Mouse (Mus musculus) midbrain, postnatal 0 days (tissue): ENCODE results near the gene Psmb1. TPM values are rescaled to one million over a fixed set of nuclear protein-coding genes. Genes with fewer than 3 reads are reported as not detected.
A peak's percentile ranks its signal among the peaks of the same experiment; 100 is the strongest.

Source experiments
- ATAC-seq: fragments of 200-750 bp; cut with Nextera tagmentation; 2 replicates; pipeline ENCODE4 v1.8.0; 2017; ENCODE audit warnings: moderate number of reproducible peaks, mild to moderate bottlenecking, moderate TSS enrichment, moderate library complexity; ENCODE audit not compliant: low FRiP score
- DNase-seq: peaks from one replicate; pipeline ENCODE4 v3.0.0-alpha.2; 2015; ENCODE audit warnings: low spot score
- H3K27ac ChIP-seq: fragments of 300-500 bp; sonication (generic); 2 replicates; pipeline ENCODE4 v1.5.1; 2014; ENCODE audit warnings: low read depth, mild to moderate bottlenecking, low read length, mixed read lengths
- H3K27me3 ChIP-seq: fragments of 300-500 bp; sonication (generic); 2 replicates; pipeline ENCODE4 v1.6.1; 2014; ENCODE audit warnings: low read length, control low read depth, mixed read lengths; ENCODE audit not compliant: insufficient read depth
- H3K36me3 ChIP-seq: fragments of 300-500 bp; sonication (generic); 2 replicates; pipeline ENCODE4 v1.6.1; 2014; ENCODE audit warnings: low read length, control low read depth, mixed read lengths; ENCODE audit not compliant: insufficient read depth
- H3K4me1 ChIP-seq: fragments of 300-500 bp; sonication (generic); 2 replicates; pipeline ENCODE4 v1.6.1; 2014; ENCODE audit warnings: mild to moderate bottlenecking, control low read depth, antibody characterized with exemption, low read length, mixed read lengths; ENCODE audit not compliant: insufficient read depth
- H3K4me2 ChIP-seq: fragments of 300-500 bp; sonication (generic); 2 replicates; pipeline ENCODE4 v1.6.1; 2014; ENCODE audit warnings: low read depth, mild to moderate bottlenecking, low read length, mixed read lengths; ENCODE audit not compliant: poor library complexity, severe bottlenecking
- H3K4me3 ChIP-seq: fragments of 300-500 bp; sonication (generic); 2 replicates; pipeline ENCODE4 v1.5.1; 2014; ENCODE audit warnings: low read depth, mild to moderate bottlenecking, low read length, moderate library complexity
- H3K9ac ChIP-seq: fragments of 300-500 bp; sonication (generic); replicated peaks from 2 replicates; pipeline ENCODE4 v1.6.1; 2014; ENCODE audit warnings: mild to moderate bottlenecking, low read length, moderate library complexity, mixed read lengths; ENCODE audit not compliant: poor library complexity, severe bottlenecking
- H3K9me3 ChIP-seq: fragments of 300-500 bp; sonication (generic); 2 replicates; pipeline ENCODE4 v1.6.1; 2016; ENCODE audit warnings: low read length, control low read depth
- CTCF ChIP-seq: IDR thresholded peaks from 2 replicates; pipeline ENCODE4 v1.5.1; 2016; ENCODE audit warnings: antibody characterized with exemption, mild to moderate bottlenecking
- WGBS: fragments of 180-500 bp; shearing (Covaris S2); extraction: QIAGEN DNeasy Blood & Tissue Kit; methylation state at CpG from one replicate; pipeline ENCODE4 v1.1.7; 2014; 5-methylcytosine and 5-hydroxymethylcytosine counted together
- polyA plus RNA-seq: library from polyadenylated mRNA; unstranded; fragments of >200 nt; fragmentation: Nextera tagmentation; extraction: Ambion mirVana; gene quantifications from 2 replicates; pipeline ENCODE4 v1.2.1, GENCODE M21; 2015
- total RNA-seq: library from RNA; depleted of rRNA; stranded (reverse); fragments of >200 nt; gene quantifications from 2 replicates; pipeline ENCODE4 v1.2.3, GENCODE M21; 2014

The Psmb1 gene
- total and polyA plus RNA-seq, 2 experiments from 2014 or later = 93.1 to 253 TPM

DNA sequence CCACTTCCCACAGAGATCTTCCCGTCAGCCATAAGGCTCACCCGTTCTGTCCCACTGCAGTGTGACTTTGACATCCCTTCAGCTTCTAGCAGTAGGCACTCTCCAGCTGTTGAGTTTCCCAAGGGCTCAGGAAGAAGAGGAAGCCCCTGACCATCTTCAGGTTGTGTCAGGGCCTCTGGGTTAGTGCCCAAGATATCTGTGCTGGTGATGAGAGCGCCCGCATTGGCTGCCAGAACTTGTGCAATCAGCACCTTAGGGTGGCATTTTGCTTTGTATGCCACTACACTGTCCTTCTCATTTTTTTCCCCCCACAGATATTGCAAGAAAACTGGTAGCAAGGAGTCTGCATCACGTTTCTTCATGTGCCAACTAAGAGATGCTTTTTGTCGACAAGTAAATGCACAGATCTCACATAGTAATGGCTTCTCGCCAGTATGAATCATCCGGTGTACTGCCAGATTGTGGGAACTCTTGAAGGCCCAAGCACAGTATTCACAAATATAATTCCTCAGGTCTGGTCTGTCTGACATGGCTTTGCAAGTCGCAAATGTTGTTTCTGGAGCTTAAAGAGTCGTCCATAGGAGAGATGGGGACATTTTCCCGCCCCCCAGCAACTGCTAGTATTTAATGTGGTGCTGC lies 35.7 kb upstream of the Psmb1 start:
- no peaks in the 10 kb centered on the region for H3K36me3 ChIP-seq
- ATAC-seq = no peak
- DNase-seq = no peak
- H3K4me3 ChIP-seq = no peak overlapping the region
- H3K9ac ChIP-seq = no peak overlapping the region
- no peak for TF ChIP-seq CTCF
- no peaks in the 10 kb centered on the region for H3K27me3 ChIP-seq
- no peaks in the 10 kb centered on the region for H3K4me1 ChIP-seq
- H3K4me2 ChIP-seq = no peak overlapping the region
- H3K9me3 ChIP-seq = no peaks in the 10 kb centered on the region
- WGBS = 72% methylated on average over 11 of the region's 11 CpGs
- H3K27ac ChIP-seq = no peak overlapping the region

DNA sequence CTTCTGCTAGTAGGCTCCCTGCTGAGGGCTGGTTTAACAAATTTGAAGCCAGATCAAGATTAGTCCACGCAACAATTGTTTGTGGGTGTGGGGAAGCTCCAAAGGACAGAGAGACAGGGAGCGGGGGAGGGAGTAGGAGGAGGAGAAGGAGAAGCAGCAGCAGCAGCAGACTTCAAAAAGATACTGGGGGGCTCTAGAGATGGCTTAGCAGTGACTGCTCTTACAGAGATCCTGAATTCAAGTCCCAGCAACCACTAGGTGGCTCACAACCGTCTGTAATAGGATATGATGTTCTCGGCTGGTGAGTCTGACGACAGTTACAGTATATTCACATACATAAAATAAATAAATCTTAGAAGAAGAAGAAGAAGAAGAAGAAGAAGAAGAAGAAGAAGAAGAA lies 30.6 kb upstream of the Psmb1 start:
- Histone ChIP-seq H3K9me3 (no peaks in the 10 kb centered on the region), H3K4me3 (no peak overlapping the region), H3K36me3 (no peaks in the 10 kb centered on the region), H3K27ac (no peak overlapping the region), H3K27me3 (no peaks in the 10 kb centered on the region), H3K4me2 (no peak overlapping the region), H3K4me1 (peaks cover 4% of the 10 kb centered on the region; the same call in 1 of the 2 replicates), H3K9ac (no peak overlapping the region)
- peak; percentile 72 for TF ChIP-seq CTCF
- WGBS = 0% methylated on average over 5 of the region's 5 CpGs
- ATAC-seq = no peak
- peak; percentile 74 for DNase-seq

DNA sequence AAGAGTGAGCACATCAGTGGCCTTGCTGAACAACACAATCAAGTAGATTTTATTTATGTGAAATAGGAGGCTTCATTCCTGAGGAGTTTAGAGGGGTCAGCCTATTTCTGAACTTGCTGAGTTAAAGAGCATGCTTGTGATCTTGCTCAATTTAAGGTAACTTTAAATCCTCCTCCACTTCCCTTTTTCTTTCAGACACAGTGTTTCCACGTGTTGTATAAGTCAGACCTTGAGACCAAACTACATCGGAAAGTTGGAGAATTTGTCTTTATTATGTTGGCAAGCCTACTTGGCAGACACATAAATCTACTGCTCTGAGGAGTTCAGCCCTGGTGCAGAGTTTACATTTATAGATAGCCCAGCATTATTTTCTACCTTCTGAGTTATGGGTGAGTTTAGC lies 29.3 kb upstream of the Psmb1 start:
- DNase-seq (no peak), ATAC-seq (no peak)
- TF ChIP-seq CTCF = no peak
- WGBS = 86% methylated on average over 2 of the region's 2 CpGs
- peaks cover 4% of the 10 kb centered on the region; the same call in 1 of the 2 replicates for H3K4me1 ChIP-seq
- peaks cover 6% of the 10 kb centered on the region; the same call in 1 of the 2 replicates for H3K36me3 ChIP-seq
- H3K9ac ChIP-seq = no peak overlapping the region
- no peaks in the 10 kb centered on the region for H3K9me3 ChIP-seq
- no peak overlapping the region for H3K27ac ChIP-seq
- H3K4me3 ChIP-seq = no peak overlapping the region
- H3K4me2 ChIP-seq = no peak overlapping the region
- H3K27me3 ChIP-seq = no peaks in the 10 kb centered on the region

DNA sequence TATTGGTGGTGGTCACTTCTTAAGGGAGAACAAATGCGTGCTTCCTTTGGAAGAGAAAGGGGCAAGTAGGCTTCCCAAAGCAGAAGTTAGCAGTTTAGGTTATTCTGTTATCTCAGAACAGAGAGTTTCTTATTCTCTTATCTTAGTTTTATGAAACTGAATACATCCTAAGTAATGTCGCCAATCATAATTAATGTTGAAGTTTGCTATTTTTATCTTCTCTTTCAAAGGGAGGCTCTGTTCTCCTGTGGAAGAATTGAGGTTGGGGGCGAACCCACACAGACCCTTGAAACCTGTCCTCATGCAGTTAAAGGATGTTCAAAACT lies 28.2 kb upstream of the Psmb1 start:
- Histone ChIP-seq H3K27me3 (no peaks in the 10 kb centered on the region), H3K4me2 (peak overlapping the region; percentile 80), H3K4me1 (peaks cover 4% of the 10 kb centered on the region; the same call in 1 of the 2 replicates), H3K4me3 (peak overlapping the region; percentile 88), H3K36me3 (peaks cover 6% of the 10 kb centered on the region; the same call in 1 of the 2 replicates), H3K27ac (no peak overlapping the region), H3K9me3 (no peaks in the 10 kb centered on the region), H3K9ac (peak overlapping the region; percentile 79; the same call in 1 of the 2 replicates)
- TF ChIP-seq CTCF = no peak
- 57% methylated on average over 3 of the region's 3 CpGs for WGBS
- DNase-seq (no peak), ATAC-seq (no peak)

DNA sequence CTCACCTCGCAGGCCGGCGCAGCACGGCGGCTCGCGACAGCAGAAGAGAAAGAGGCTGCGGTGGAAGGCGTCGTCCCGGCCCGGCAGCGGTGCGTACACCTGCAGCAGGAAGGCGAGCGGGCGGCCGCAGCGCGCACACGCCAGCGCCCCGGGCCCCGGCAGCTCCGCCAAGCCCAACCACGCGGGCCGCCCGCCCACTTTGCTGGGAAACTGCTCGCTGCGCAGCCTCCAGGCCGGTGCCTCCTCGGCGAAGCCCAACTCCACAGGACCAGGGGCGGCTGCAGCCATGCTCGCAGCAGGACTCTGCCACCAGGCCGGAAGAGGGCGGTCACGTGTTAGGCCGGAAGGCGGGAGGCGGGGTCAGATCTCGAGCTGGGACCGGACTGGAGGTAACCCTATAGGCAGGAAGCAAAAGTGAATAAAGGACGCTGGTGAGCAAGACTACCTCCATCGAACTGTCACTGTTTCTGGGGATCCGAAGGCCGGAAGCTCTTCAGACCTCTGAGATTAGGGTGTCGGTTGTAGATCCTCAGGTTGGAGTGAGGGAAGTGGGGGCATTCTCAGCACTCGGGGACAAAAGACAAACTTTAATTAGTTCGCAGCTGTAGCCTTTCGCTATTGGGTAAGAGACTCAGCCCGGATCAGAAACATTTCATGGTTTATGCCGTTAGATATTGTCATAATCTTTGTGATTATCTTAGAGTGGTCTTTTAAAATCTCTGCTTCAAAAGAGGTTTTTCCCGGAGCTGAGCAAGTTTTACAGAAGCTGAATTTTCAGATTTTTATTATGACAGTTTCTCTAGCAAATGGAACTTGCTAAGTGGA lies 27.6 kb upstream of the Psmb1 start, which contains the start of gene Pdcd2:
Pdcd2 (minus strand) TSS at position 316 of the 825 bp plus-strand sequence.
- 1% methylated on average over 47 of the region's 55 CpGs for WGBS
- peak; percentile 58 for TF ChIP-seq CTCF
- Histone ChIP-seq H3K27me3 (no peaks in the 10 kb centered on the region), H3K4me3 (peak within 1 kb of the TSS; percentile 88), H3K9ac (peak within 1 kb of the TSS; percentile 79), H3K36me3 (peaks cover 9% of the 10 kb centered on the region; the same call in 1 of the 2 replicates), H3K9me3 (no peaks in the 10 kb centered on the region), H3K4me2 (peak within 1 kb of the TSS; percentile 80), H3K27ac (peak within 1 kb of the TSS; percentile 77), H3K4me1 (peaks cover 4% of the 10 kb centered on the region; the same call in 1 of the 2 replicates)
- DNase-seq = peak; percentile 93
- ATAC-seq = peak; percentile 97

DNA sequence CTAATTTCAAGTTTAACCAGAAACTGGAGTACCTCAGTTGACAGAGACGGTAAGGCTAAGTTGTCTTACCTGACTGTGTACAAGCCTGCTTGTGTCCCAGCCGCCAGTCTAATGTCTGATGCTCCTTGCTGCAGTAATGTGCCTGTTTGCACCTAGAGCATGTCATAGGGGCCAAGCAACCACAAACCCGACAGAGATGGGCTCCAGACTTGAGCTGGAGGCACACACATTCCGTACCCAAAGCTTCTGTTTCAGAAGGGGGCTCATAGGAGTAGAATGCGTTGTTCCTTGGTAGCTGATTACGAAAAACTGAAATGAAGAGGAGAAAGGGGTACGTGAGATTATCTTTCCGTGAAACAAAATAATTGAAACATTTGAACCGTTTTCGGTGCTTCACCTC lies 26.8 kb upstream of the Psmb1 start:
- ATAC-seq (no peak), DNase-seq (no peak)
- Histone ChIP-seq H3K27ac (no peak overlapping the region; the same call in 1 of the 2 replicates), H3K4me2 (peak overlapping the region; percentile 80), H3K9ac (peak overlapping the region; percentile 79; the same call in 1 of the 2 replicates), H3K27me3 (no peaks in the 10 kb centered on the region), H3K36me3 (peaks cover 18% of the 10 kb centered on the region; the same call in 1 of the 2 replicates), H3K4me1 (peaks cover 4% of the 10 kb centered on the region; the same call in 1 of the 2 replicates), H3K4me3 (peak overlapping the region; percentile 88), H3K9me3 (no peaks in the 10 kb centered on the region)
- WGBS = 8% methylated on average over 10 of the region's 10 CpGs
- TF ChIP-seq CTCF = no peak
